In genomic region chr9:37406372-37406771, GRCm38 (mm10) we compare ENCODE assay signal across 9 mouse cellular contexts. TPM values are rescaled to one million over a fixed set of nuclear protein-coding genes. Genes with fewer than 3 reads are reported as not detected.
A peak's percentile ranks its signal among the peaks of the same experiment; 100 is the strongest.
DNase-seq lines count a peak whose midpoint lies in the region; ATAC-seq and TF ChIP-seq lines count a peak whose summit lies in the region.
"Had no signal": no experiment of that assay in that cellular context is flagged by ENCODE, and none has a peak within 500 bp of the region (broad histone marks: within the 10 kb centered on the region; RNA-seq: fewer than 3 reads in every experiment).

No protein-coding gene starts in this region.

- no peak for TF ChIP-seq POLR2A in bone marrow, adult 2 months (IDR thresholded peaks at IDR 0.05; ENCODE audit: borderline replicate concordance, control insufficient read depth, low read depth, low read length)

- TF ChIP-seq CTCF in bone marrow, adult 2 months (IDR thresholded peaks at IDR 0.05; ENCODE audit: control insufficient read depth, insufficient read depth, low read length) = peak; percentile 62
- peak; percentile 78 for TF ChIP-seq CTCF in midbrain, postnatal 0 days (IDR thresholded peaks at IDR 0.05)

- H3K9ac ChIP-seq in neural tube, embryonic 15.5 days (replicated peaks) = no peak overlapping the region
- no peak overlapping the region for H3K9ac ChIP-seq in forebrain, embryonic 14.5 days (ENCODE audit: low read length)
- H3K9ac ChIP-seq in midbrain, postnatal 0 days (replicated peaks; ENCODE audit: low read length, poor library complexity, severe bottlenecking) = no peak overlapping the region
- H3K9ac ChIP-seq in heart, embryonic 12.5 days = no peak overlapping the region
- H3K9ac ChIP-seq: heart, embryonic 15.5 days; neural tube, embryonic 12.5 days had no signal

- no peaks in the 10 kb centered on the region for H3K9me3 ChIP-seq in neural tube, embryonic 15.5 days (replicated peaks)
- no peaks in the 10 kb centered on the region for H3K9me3 ChIP-seq in forebrain, embryonic 14.5 days (replicated peaks; ENCODE audit: control insufficient read depth, low read length)
- H3K9me3 ChIP-seq in midbrain, postnatal 0 days (ENCODE audit: low read length) = no peaks in the 10 kb centered on the region
- H3K9me3 ChIP-seq in heart, embryonic 12.5 days (replicated peaks) = no peaks in the 10 kb centered on the region
- H3K9me3 ChIP-seq: heart, embryonic 15.5 days; neural tube, embryonic 12.5 days had no signal

- H3K27me3 ChIP-seq in neural tube, embryonic 15.5 days (replicated peaks) = 0 out of 2 replicates have a peak, but pooled peaks cover 3% of the 10 kb centered on the region
- H3K27me3 ChIP-seq in forebrain, embryonic 14.5 days (replicated peaks; ENCODE audit: control insufficient read depth, insufficient read depth, low read length) = no peaks in the 10 kb centered on the region
- H3K27me3 ChIP-seq in midbrain, postnatal 0 days (ENCODE audit: insufficient read depth, low read length) = no peaks in the 10 kb centered on the region
- peaks cover 12% of the 10 kb centered on the region for H3K27me3 ChIP-seq in heart, embryonic 12.5 days (replicated peaks)
- H3K27me3 ChIP-seq: heart, embryonic 15.5 days had no signal

- H3K4me1 ChIP-seq in neural tube, embryonic 15.5 days = peaks cover 14% of the 10 kb centered on the region
- H3K4me1 ChIP-seq in bone marrow, adult 2 months (ENCODE audit: control insufficient read depth, insufficient read depth, low read length) = no peaks in the 10 kb centered on the region; the same call in 1 of the 2 replicates
- 0 out of 2 replicates have a peak, but pooled peaks cover 3% of the 10 kb centered on the region for H3K4me1 ChIP-seq in forebrain, embryonic 14.5 days (ENCODE audit: control insufficient read depth, insufficient read depth, low read length)
- H3K4me1 ChIP-seq in midbrain, postnatal 0 days (ENCODE audit: insufficient read depth, low read length) = no peaks in the 10 kb centered on the region
- H3K4me1 ChIP-seq in heart, embryonic 12.5 days (replicated peaks) = peaks cover 18% of the 10 kb centered on the region; the same call in 1 of the 2 replicates

- no peaks in the 10 kb centered on the region for H3K36me3 ChIP-seq in neural tube, embryonic 15.5 days
- no peaks in the 10 kb centered on the region for H3K36me3 ChIP-seq in forebrain, embryonic 14.5 days (ENCODE audit: control insufficient read depth, insufficient read depth, low read length)
- H3K36me3 ChIP-seq in midbrain, postnatal 0 days (ENCODE audit: insufficient read depth, low read length) = no peaks in the 10 kb centered on the region
- H3K36me3 ChIP-seq in heart, embryonic 12.5 days = no peaks in the 10 kb centered on the region
- H3K36me3 ChIP-seq: heart, embryonic 15.5 days; neural tube, embryonic 12.5 days had no signal

- no peak for ATAC-seq in neural tube, embryonic 15.5 days (ENCODE audit: low FRiP score)
- ATAC-seq in forebrain, embryonic 14.5 days = peak; percentile 57
- no peak; the same call in 1 of the 2 replicates for ATAC-seq in midbrain, postnatal 0 days (ENCODE audit: low FRiP score)
- no peak for ATAC-seq in heart, embryonic 12.5 days (ENCODE audit: insufficient number of reproducible peaks, low FRiP score)

- no peak overlapping the region for H3K27ac ChIP-seq in neural tube, embryonic 15.5 days (replicated peaks)
- no peak overlapping the region for H3K27ac ChIP-seq in bone marrow, adult 2 months (ENCODE audit: control insufficient read depth, insufficient read depth, low read depth, low read length, poor library complexity)
- H3K27ac ChIP-seq in forebrain, embryonic 14.5 days (ENCODE audit: low read depth, low read length) = no peak overlapping the region
- no peak overlapping the region for H3K27ac ChIP-seq in midbrain, postnatal 0 days (ENCODE audit: low read depth, low read length)
- no peak overlapping the region for H3K27ac ChIP-seq in heart, embryonic 12.5 days (ENCODE audit: poor library complexity, severe bottlenecking)
- H3K27ac ChIP-seq: heart, embryonic 15.5 days; neural tube, embryonic 12.5 days had no signal

- WGBS in neural tube, embryonic 15.5 days = 0% methylated on average over 1 of the region's 1 CpGs
- 0% methylated on average over 1 of the region's 1 CpGs for WGBS in bone marrow, adult 2 months
- WGBS in forebrain, embryonic 14.5 days = 0% methylated on average over 1 of the region's 1 CpGs
- WGBS in midbrain, postnatal 0 days = 0% methylated on average over 1 of the region's 1 CpGs
- WGBS in heart, embryonic 12.5 days = 0% methylated on average over 1 of the region's 1 CpGs

- DNase-seq in neural tube, embryonic 10.5 days (ENCODE audit: extremely low spot score, low spot score) = peak; percentile 30
- DNase-seq in forebrain, embryonic 14.5 days (ENCODE audit: low spot score) = peak; percentile 58
- DNase-seq in midbrain, postnatal 0 days (ENCODE audit: low spot score) = peak; percentile 49
- DNase-seq in frontal cortex, postnatal 14 days (ENCODE audit: low spot score in 2 of 2) = no peak

- H3K4me3 ChIP-seq in neural tube, embryonic 15.5 days (replicated peaks) = no peak overlapping the region
- no peak overlapping the region for H3K4me3 ChIP-seq in bone marrow, adult 2 months (replicated peaks; ENCODE audit: control insufficient read depth, low read depth, low read length)
- H3K4me3 ChIP-seq in forebrain, embryonic 14.5 days (ENCODE audit: low read depth, low read length) = no peak overlapping the region
- no peak overlapping the region for H3K4me3 ChIP-seq in midbrain, postnatal 0 days (ENCODE audit: low read depth, low read length)
- no peak overlapping the region for H3K4me3 ChIP-seq in heart, embryonic 12.5 days
- H3K4me3 ChIP-seq: heart, embryonic 15.5 days; neural tube, embryonic 12.5 days had no signal

- no peak overlapping the region for H3K4me2 ChIP-seq in neural tube, embryonic 15.5 days
- H3K4me2 ChIP-seq in forebrain, embryonic 14.5 days (ENCODE audit: low read length) = no peak overlapping the region
- H3K4me2 ChIP-seq in midbrain, postnatal 0 days (ENCODE audit: low read depth, low read length, poor library complexity, severe bottlenecking) = no peak overlapping the region
- H3K4me2 ChIP-seq in heart, embryonic 12.5 days = no peak overlapping the region
- H3K4me2 ChIP-seq: heart, embryonic 15.5 days; neural tube, embryonic 12.5 days had no signal

RNA-seq across cellular contexts. Expression of gene Robo4, which starts 4.7 kb away (rescaled TPM):
- 5.4 and 6.2 TPM in 2 replicates for polyA plus RNA-seq in neural tube, embryonic 15.5 days (2015; fragmentation: Nextera tagmentation; extraction: Ambion mirVana)
- 4.8 and 9.6 TPM in 2 replicates for polyA plus RNA-seq in bone marrow, adult 2 months (2011; ENCODE audit: insufficient read depth, insufficient read length, low replicate concordance, missing spikeins)
- polyA plus RNA-seq in forebrain, embryonic 14.5 days (2014; fragmentation: Nextera tagmentation; extraction: Ambion mirVana) = 3.3 and 3.7 TPM in 2 replicates
- 10.1 and 12.6 TPM in 2 replicates for total RNA-seq in midbrain, postnatal 0 days (2014; rRNA removed)
- polyA plus RNA-seq in midbrain, postnatal 0 days (2015; fragmentation: Nextera tagmentation; extraction: Ambion mirVana) = 3.6 and 4.0 TPM in 2 replicates
- 4.6 and 6.2 TPM in 2 replicates for polyA plus RNA-seq in heart, embryonic 12.5 days (2016; fragmentation: Nextera tagmentation; extraction: Ambion mirVana)

RNA-seq across cellular contexts. Expression of gene Robo3, which starts 26.7 kb away (rescaled TPM):
- 4.8 and 8.7 TPM in 2 replicates for polyA plus RNA-seq in neural tube, embryonic 15.5 days (2015; fragmentation: Nextera tagmentation; extraction: Ambion mirVana)
- 4.8 and 10.8 TPM in 2 replicates for polyA plus RNA-seq in bone marrow, adult 2 months (2011; ENCODE audit: insufficient read depth, insufficient read length, low replicate concordance, missing spikeins)
- 2.5 and 2.6 TPM in 2 replicates for polyA plus RNA-seq in forebrain, embryonic 14.5 days (2014; fragmentation: Nextera tagmentation; extraction: Ambion mirVana)
- 2.8 and 2.9 TPM in 2 replicates for total RNA-seq in midbrain, postnatal 0 days (2014; rRNA removed)
- polyA plus RNA-seq in midbrain, postnatal 0 days (2015; fragmentation: Nextera tagmentation; extraction: Ambion mirVana) = 0.88 and 1.0 TPM in 2 replicates
- polyA plus RNA-seq in heart, embryonic 12.5 days (2016; fragmentation: Nextera tagmentation; extraction: Ambion mirVana) = 0.10 and 0.20 TPM in 2 replicates

RNA-seq across cellular contexts. Expression of gene Hepacam, which starts 39.2 kb away (rescaled TPM):
- polyA plus RNA-seq in neural tube, embryonic 15.5 days (2015; fragmentation: Nextera tagmentation; extraction: Ambion mirVana) = 25.6 and 25.8 TPM in 2 replicates
- polyA plus RNA-seq in bone marrow, adult 2 months (2011; ENCODE audit: insufficient read depth, insufficient read length, low replicate concordance, missing spikeins) = 0.67 TPM in 1 of 2 replicates, not detected in the other
- 1.9 and 4.5 TPM in 2 replicates for polyA plus RNA-seq in forebrain, embryonic 14.5 days (2014; fragmentation: Nextera tagmentation; extraction: Ambion mirVana)
- total RNA-seq in midbrain, postnatal 0 days (2014; rRNA removed) = 35.7 and 37.1 TPM in 2 replicates
- 49.9 and 58.1 TPM in 2 replicates for polyA plus RNA-seq in midbrain, postnatal 0 days (2015; fragmentation: Nextera tagmentation; extraction: Ambion mirVana)
- polyA plus RNA-seq in heart, embryonic 12.5 days (2016; fragmentation: Nextera tagmentation; extraction: Ambion mirVana) = 0.06 TPM in 1 of 2 replicates, not detected in the other

RNA-seq across cellular contexts. Expression of gene Ccdc15, which starts 58.1 kb away (rescaled TPM):
- polyA plus RNA-seq in neural tube, embryonic 15.5 days (2015; fragmentation: Nextera tagmentation; extraction: Ambion mirVana) = 6.4 and 7.7 TPM in 2 replicates
- 1.8 and 3.1 TPM in 2 replicates for polyA plus RNA-seq in bone marrow, adult 2 months (2011; ENCODE audit: insufficient read depth, insufficient read length, low replicate concordance, missing spikeins)
- polyA plus RNA-seq in forebrain, embryonic 14.5 days (2014; fragmentation: Nextera tagmentation; extraction: Ambion mirVana) = 5.3 and 7.1 TPM in 2 replicates
- 5.0 and 5.4 TPM in 2 replicates for total RNA-seq in midbrain, postnatal 0 days (2014; rRNA removed)
- polyA plus RNA-seq in midbrain, postnatal 0 days (2015; fragmentation: Nextera tagmentation; extraction: Ambion mirVana) = 6.8 and 8.6 TPM in 2 replicates
- 5.4 and 5.6 TPM in 2 replicates for polyA plus RNA-seq in heart, embryonic 12.5 days (2016; fragmentation: Nextera tagmentation; extraction: Ambion mirVana)

Comparison
In these comparisons a context has a peak if more than half of its experiments do, and no peak if none do; other contexts are left out.
1. DNase-seq: peak in neural tube, embryonic 10.5 days (single experiment), forebrain, embryonic 14.5 days (single experiment) and midbrain, postnatal 0 days (single experiment); none in frontal cortex, postnatal 14 days (0 of 2).